Mouse (Mus musculus): ENCODE results near the gene Ttll10.

GRCm38 (mm10) chr4:156019771-156020170, 39.4 kb downstream of the Ttll10 start:
- TF ChIP-seq CTCF (IDR thresholded peaks at IDR 0.05 in 2 of 3, conservative IDR thresholded peaks at IDR 0.05 in 1 of 3; ENCODE audit: control insufficient read depth in 1 of 3, insufficient read depth in 1 of 3, low read depth in 2 of 3, low read length in 3 of 3, poor library complexity in 1 of 3, severe bottlenecking in 1 of 3) (no peak), POLR2A (IDR thresholded peaks at IDR 0.05; ENCODE audit: control insufficient read depth in 1 of 2, insufficient read depth in 1 of 2, low read depth in 1 of 2, low read length in 2 of 2, poor library complexity in 1 of 2) (no peak), EP300 (IDR thresholded peaks at IDR 0.05; ENCODE audit: low read depth in 1 of 2, low read length in 2 of 2) (no peak), GABPA (IDR thresholded peaks at IDR 0.05; ENCODE audit: low read depth, low read length) (no peak), MAX (IDR thresholded peaks at IDR 0.05; ENCODE audit: low read length) (no peak), POLR2AphosphoS5 (IDR thresholded peaks at IDR 0.05; ENCODE audit: borderline replicate concordance, low read depth, low read length) (no peak), NRF1 (IDR thresholded peaks at IDR 0.05; ENCODE audit: insufficient read depth, low read depth, low read length, poor library complexity, severe bottlenecking) (no peak), SIN3A (IDR thresholded peaks at IDR 0.05; ENCODE audit: low read length) (no peak), TBP (IDR thresholded peaks at IDR 0.05; ENCODE audit: low read depth, low read length) (no peak), CHD2 (IDR thresholded peaks at IDR 0.05; ENCODE audit: low read length) (no peak)
